Mouse (Mus musculus): ENCODE data around the gene Ppp1r12b. TPM values are rescaled to one million over a fixed set of nuclear protein-coding genes. Genes with fewer than 3 reads are reported as not detected.

Ppp1r12b gene
- polyA plus RNA-seq, 1 experiment = 16.0 TPM

DNA sequence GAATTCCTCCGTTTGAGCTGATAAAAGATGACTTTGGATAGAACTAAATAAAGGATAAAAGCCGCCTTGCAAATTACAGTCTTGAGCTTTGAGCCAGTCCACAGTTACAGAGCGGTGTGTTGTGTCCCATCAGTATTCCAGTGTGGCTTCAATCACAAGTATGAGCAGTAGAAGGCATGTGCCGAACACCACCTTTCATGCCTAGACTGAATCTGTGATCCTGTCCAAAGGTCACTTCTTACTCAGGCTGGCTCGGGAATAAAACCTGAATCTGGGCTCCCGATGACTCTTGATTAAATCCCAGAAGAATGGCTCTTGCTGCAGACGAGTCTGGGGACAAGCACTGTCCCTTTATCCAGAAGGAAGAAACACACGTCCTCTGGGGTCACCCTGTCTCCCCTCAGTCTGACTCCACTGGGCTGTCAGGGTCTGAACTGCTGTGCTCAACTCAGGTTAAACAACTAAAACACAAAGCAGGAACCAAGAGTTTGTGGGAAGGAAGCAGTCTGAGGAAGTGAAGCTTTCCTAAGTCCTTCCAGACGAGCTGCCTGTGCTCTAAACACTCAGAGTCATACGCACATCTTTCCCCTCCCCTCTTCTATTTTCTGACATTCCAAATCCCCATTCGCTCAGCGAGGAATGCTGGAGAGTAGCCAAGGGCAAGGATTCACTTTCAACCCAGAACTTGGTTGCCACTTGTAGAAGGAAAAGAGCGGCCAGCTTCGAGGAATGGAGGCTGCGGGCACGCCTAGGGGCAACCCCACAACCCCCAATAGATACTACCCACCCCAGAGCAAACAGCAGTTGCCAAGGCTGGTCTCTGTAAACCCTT is 152.2 kb downstream of the Ppp1r12b start:
- Histone ChIP-seq H3K27me3 (ENCODE audit: control insufficient read depth, insufficient read depth, low read length) (no peaks in the 10 kb centered on the region), H3K27ac (ENCODE audit: control insufficient read depth, insufficient read depth, low read length) (no peak overlapping the region), H3K36me3 (ENCODE audit: control insufficient read depth, insufficient read depth, low read length) (no peaks in the 10 kb centered on the region), H3K4me1 (replicated peaks; ENCODE audit: control insufficient read depth, insufficient read depth, low read length) (no peaks in the 10 kb centered on the region), H3K4me3 (ENCODE audit: control insufficient read depth, insufficient read depth, low read length) (no peak overlapping the region)
- no peak for DNase-seq
- WGBS = 87% methylated on average over 16 of the region's 16 CpGs
- TF ChIP-seq CTCF (IDR thresholded peaks at IDR 0.05; ENCODE audit: borderline replicate concordance, control insufficient read depth, extremely low read depth, insufficient read depth, low read length, poor library complexity) (no peak), POLR2A (IDR thresholded peaks at IDR 0.05; ENCODE audit: control insufficient read depth, extremely low read depth, insufficient read depth, low read length, poor library complexity) (no peak)

DNA sequence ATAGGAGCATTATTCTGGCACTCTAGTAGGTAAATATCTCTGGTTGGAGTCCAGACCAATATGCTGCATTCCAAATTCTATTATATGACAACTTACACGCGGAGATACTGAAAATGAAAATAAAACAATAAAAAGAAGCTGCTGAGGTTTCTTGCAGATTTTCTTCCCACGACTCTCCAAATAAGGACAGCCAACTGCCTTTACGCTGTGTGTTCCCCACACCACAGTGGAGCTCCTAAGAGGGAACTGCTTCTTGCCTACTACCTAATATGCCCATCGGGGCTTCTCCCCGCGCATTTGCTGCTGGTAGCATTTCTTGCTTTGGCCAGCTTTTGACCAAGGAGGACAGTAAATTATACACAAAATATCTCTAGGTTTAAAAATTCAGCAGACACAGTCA is 154.0 kb downstream of the Ppp1r12b start:
- Histone ChIP-seq H3K27ac (ENCODE audit: control insufficient read depth, insufficient read depth, low read length) (no peak overlapping the region), H3K36me3 (ENCODE audit: control insufficient read depth, insufficient read depth, low read length) (no peaks in the 10 kb centered on the region), H3K4me1 (replicated peaks; ENCODE audit: control insufficient read depth, insufficient read depth, low read length) (no peaks in the 10 kb centered on the region), H3K27me3 (ENCODE audit: control insufficient read depth, insufficient read depth, low read length) (no peaks in the 10 kb centered on the region), H3K4me3 (ENCODE audit: control insufficient read depth, insufficient read depth, low read length) (no peak overlapping the region)
- TF ChIP-seq POLR2A (IDR thresholded peaks at IDR 0.05; ENCODE audit: control insufficient read depth, extremely low read depth, insufficient read depth, low read length, poor library complexity) (no peak), CTCF (IDR thresholded peaks at IDR 0.05; ENCODE audit: borderline replicate concordance, control insufficient read depth, extremely low read depth, insufficient read depth, low read length, poor library complexity) (no peak)
- DNase-seq = no peak
- WGBS = 69% methylated on average over 7 of the region's 7 CpGs

DNA sequence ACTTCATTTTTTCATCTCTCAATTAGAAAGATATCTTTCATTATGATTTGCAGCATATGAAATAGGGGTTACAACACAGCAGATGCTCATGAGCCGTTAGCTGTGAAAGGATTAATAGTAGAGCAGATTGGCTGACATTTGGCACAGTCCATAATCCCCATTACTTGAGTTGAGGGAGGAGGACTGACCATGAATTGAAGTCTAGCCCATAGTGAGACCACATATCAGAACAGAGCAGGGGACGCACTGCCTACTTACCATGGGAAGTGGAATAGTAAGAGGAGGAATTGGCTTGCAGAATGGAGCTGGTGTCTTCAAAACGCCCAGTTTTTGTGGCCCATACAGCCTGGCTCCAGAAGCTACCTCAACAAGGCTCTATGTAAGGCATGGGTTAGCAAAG is 159.2 kb downstream of the Ppp1r12b start:
- Histone ChIP-seq H3K4me1 (replicated peaks; ENCODE audit: control insufficient read depth, insufficient read depth, low read length) (no peaks in the 10 kb centered on the region), H3K4me3 (ENCODE audit: control insufficient read depth, insufficient read depth, low read length) (no peak overlapping the region), H3K36me3 (ENCODE audit: control insufficient read depth, insufficient read depth, low read length) (no peaks in the 10 kb centered on the region), H3K27me3 (ENCODE audit: control insufficient read depth, insufficient read depth, low read length) (no peaks in the 10 kb centered on the region), H3K27ac (ENCODE audit: control insufficient read depth, insufficient read depth, low read length) (no peak overlapping the region)
- no peak for DNase-seq
- 98% methylated on average over 3 of the region's 3 CpGs for WGBS
- no peak for TF ChIP-seq CTCF (IDR thresholded peaks at IDR 0.05; ENCODE audit: borderline replicate concordance, control insufficient read depth, extremely low read depth, insufficient read depth, low read length, poor library complexity)
- TF ChIP-seq POLR2A (IDR thresholded peaks at IDR 0.05; ENCODE audit: control insufficient read depth, extremely low read depth, insufficient read depth, low read length, poor library complexity) = no peak

DNA sequence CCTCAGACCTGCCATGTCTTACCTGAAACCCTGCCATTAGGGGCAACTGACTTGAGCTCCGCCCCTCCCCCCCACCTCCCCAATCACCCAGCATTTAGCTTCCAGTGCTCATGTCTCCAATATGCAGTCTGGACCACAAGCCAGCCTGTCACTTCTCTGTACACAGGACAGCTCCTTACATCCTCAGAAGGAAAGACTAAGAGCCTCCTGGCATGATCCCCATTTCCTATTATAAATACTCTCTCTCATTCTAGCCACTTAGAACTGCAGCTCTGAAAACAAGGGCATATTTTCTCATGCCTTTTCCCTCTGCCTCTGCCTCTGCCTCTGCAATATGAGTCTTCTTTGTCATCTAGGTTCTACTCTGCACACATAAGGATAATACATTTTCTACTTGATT is 159.7 kb downstream of the Ppp1r12b start:
- Histone ChIP-seq H3K27ac (ENCODE audit: control insufficient read depth, insufficient read depth, low read length) (no peak overlapping the region), H3K27me3 (ENCODE audit: control insufficient read depth, insufficient read depth, low read length) (no peaks in the 10 kb centered on the region), H3K4me3 (ENCODE audit: control insufficient read depth, insufficient read depth, low read length) (no peak overlapping the region), H3K36me3 (ENCODE audit: control insufficient read depth, insufficient read depth, low read length) (no peaks in the 10 kb centered on the region), H3K4me1 (replicated peaks; ENCODE audit: control insufficient read depth, insufficient read depth, low read length) (no peaks in the 10 kb centered on the region)
- TF ChIP-seq CTCF (IDR thresholded peaks at IDR 0.05; ENCODE audit: borderline replicate concordance, control insufficient read depth, extremely low read depth, insufficient read depth, low read length, poor library complexity) (no peak), POLR2A (IDR thresholded peaks at IDR 0.05; ENCODE audit: control insufficient read depth, extremely low read depth, insufficient read depth, low read length, poor library complexity) (no peak)
- WGBS = 96% methylated on average over 1 of the region's 1 CpGs
- no peak for DNase-seq

DNA sequence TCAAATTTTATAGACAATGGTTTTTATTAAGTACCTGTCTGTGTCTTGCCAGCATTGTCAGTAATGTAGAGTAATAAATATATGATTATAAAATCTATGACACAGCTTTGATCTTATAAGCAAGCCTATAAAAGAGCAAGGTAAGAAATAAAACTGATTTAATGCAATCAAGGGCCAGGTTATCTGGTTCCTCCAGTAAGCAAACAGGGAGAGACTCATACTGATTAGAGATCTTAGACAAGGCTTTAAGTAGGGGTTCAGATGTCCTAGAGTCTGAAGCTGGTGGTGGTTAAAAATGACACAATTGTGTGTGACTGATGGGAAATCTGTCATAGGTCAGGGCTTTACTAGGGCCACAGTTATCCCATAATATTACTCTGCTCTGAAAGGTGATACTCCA is 164.3 kb downstream of the Ppp1r12b start:
- no peak for DNase-seq
- Histone ChIP-seq H3K4me1 (replicated peaks; ENCODE audit: control insufficient read depth, insufficient read depth, low read length) (no peaks in the 10 kb centered on the region), H3K27me3 (ENCODE audit: control insufficient read depth, insufficient read depth, low read length) (no peaks in the 10 kb centered on the region), H3K36me3 (ENCODE audit: control insufficient read depth, insufficient read depth, low read length) (no peaks in the 10 kb centered on the region), H3K27ac (ENCODE audit: control insufficient read depth, insufficient read depth, low read length) (no peak overlapping the region), H3K4me3 (ENCODE audit: control insufficient read depth, insufficient read depth, low read length) (no peak overlapping the region)
- TF ChIP-seq POLR2A (IDR thresholded peaks at IDR 0.05; ENCODE audit: control insufficient read depth, extremely low read depth, insufficient read depth, low read length, poor library complexity) (no peak), CTCF (IDR thresholded peaks at IDR 0.05; ENCODE audit: borderline replicate concordance, control insufficient read depth, extremely low read depth, insufficient read depth, low read length, poor library complexity) (no peak)

DNA sequence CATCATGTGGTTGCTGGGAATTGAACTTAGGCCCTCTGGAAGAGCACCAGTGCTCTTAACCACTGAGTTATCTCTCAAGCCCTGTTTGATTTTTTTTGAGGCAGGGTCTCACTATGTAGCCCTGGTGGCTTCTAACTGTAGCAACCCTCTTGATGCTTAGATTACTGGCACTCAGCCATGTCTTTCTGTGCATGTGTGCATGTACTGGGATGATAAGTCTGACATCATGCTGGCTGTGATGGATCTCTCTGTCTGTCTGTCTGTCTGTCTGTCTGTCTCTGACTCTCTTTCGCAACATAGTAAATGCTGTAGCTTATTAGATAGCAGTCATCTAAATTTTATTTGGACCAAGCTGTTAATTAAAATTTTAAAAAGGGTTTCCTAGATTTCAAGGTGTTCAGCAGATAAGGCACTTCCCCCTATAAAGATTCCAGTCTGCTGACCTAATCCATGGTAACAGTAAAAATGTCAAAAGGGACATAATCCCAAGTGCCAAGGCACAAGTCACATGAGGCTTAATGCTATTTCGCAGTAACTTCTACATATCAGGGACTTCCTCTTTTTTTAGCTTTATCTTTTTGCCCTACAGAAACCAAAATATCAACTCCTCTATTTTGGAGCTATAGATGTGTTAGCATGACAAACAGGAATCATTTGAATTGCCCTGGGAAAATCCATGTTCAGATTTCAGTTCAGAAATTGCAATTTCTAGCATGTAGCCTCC is 164.9 kb downstream of the Ppp1r12b start:
- H3K27ac ChIP-seq (ENCODE audit: control insufficient read depth, insufficient read depth, low read length) = no peak overlapping the region
- H3K27me3 ChIP-seq (ENCODE audit: control insufficient read depth, insufficient read depth, low read length) = no peaks in the 10 kb centered on the region
- no peak overlapping the region for H3K4me3 ChIP-seq (ENCODE audit: control insufficient read depth, insufficient read depth, low read length)
- no peaks in the 10 kb centered on the region for H3K36me3 ChIP-seq (ENCODE audit: control insufficient read depth, insufficient read depth, low read length)
- WGBS = 82% methylated on average over 2 of the region's 2 CpGs
- no peak for DNase-seq
- TF ChIP-seq POLR2A (IDR thresholded peaks at IDR 0.05; ENCODE audit: control insufficient read depth, extremely low read depth, insufficient read depth, low read length, poor library complexity) (no peak), CTCF (IDR thresholded peaks at IDR 0.05; ENCODE audit: borderline replicate concordance, control insufficient read depth, extremely low read depth, insufficient read depth, low read length, poor library complexity) (no peak)
- no peaks in the 10 kb centered on the region for H3K4me1 ChIP-seq (replicated peaks; ENCODE audit: control insufficient read depth, insufficient read depth, low read length)
